Mouse (Mus musculus) skeletal muscle tissue, adult 2 months (tissue): Measurements from ENCODE around the gene Dnah9.
A peak's percentile ranks its signal among the peaks of the same experiment; 100 is the strongest.

Source experiments
- DNase-seq: peaks from one replicate; pipeline ENCODE4 v3.0.0-alpha.2; 2012; ENCODE audit warnings: low read depth, low spot score

Gene Dnah9

GRCm38 (mm10) chr11:65795896-65796295 lies 372.5 kb downstream of the Dnah9 start:
- DNase-seq: no peak

- DNase-seq: no peak
Measured at GRCm38 (mm10) chr11:65794428-65795219, 373.7 kb downstream of the Dnah9 start.

- peak; percentile 89 for DNase-seq
Measured at GRCm38 (mm10) chr11:65788154-65788553, 380.2 kb downstream of the Dnah9 start, which contains the start of gene Map2k4. Map2k4 (minus strand) TSS chr11:65788297.

- no peak for DNase-seq
Measured at GRCm38 (mm10) chr11:65787421-65788151, 380.8 kb downstream of the Dnah9 start.

- no peak for DNase-seq
Measured at GRCm38 (mm10) chr11:65786160-65786559, 382.2 kb downstream of the Dnah9 start.

- DNase-seq: no peak
Measured at GRCm38 (mm10) chr11:65781596-65781995, 386.8 kb downstream of the Dnah9 start.
